Mouse (Mus musculus) gastrocnemius, adult 2 months (tissue): ENCODE measurements around the gene Fam185a. TPM values are rescaled to one million over a fixed set of nuclear protein-coding genes. Genes with fewer than 3 reads are reported as not detected.

Experiments used
- DNase-seq: peaks from one replicate; pipeline ENCODE4 v3.0.0; 2022
- H3K27ac ChIP-seq: fragments of 200-600 bp; 2 replicates; pipeline ENCODE4 v1.8.1; 2022; ENCODE audit warnings: mild to moderate bottlenecking
- H3K4me3 ChIP-seq: fragments of 200-600 bp; 2 replicates; pipeline ENCODE4 v1.8.1; 2022; ENCODE audit warnings: mild to moderate bottlenecking, moderate library complexity
- CTCF ChIP-seq: fragments of 200-600 bp; IDR thresholded peaks from 2 replicates; pipeline ENCODE4 v1.8.1; 2022; ENCODE audit warnings: antibody characterized with exemption, mild to moderate bottlenecking, moderate library complexity
- intact Hi-C: fragments of 180-260 bp; cut with DNase I; formaldehyde crosslinking; loops from one replicate; pipeline ENCODE4 v1.15.1; 2025
- total RNA-seq, 2 experiments: library from RNA; stranded (reverse); gene quantifications; 2 replicates each; pipeline ENCODE4 v1.2.3; 2021

Gene Fam185a
- total RNA-seq, 2 experiments from 2014 or later, result 9.4 to 11.0 TPM

GRCm38 (mm10) chr5:21487306-21487705 is 62.5 kb downstream of the Fam185a start:
- peak overlapping the region; percentile 51; the same call in 1 of the 2 replicates for H3K27ac ChIP-seq
- intact Hi-C loops, result loop anchor here (5.0 kb wide), 1 partner anchor 45 kb away; no protein-coding TSS in a partner anchor
- TF ChIP-seq CTCF, result no peak
- DNase-seq, result no peak
- H3K4me3 ChIP-seq, result no peak overlapping the region

GRCm38 (mm10) chr5:21487716-21488115 is 63.0 kb downstream of the Fam185a start:
- Histone ChIP-seq H3K4me3 (no peak overlapping the region), H3K27ac (peak overlapping the region; percentile 48; the same call in 1 of the 2 replicates)
- peak; percentile 65 for DNase-seq
- intact Hi-C loops, result loop anchor here (5.0 kb wide), 1 partner anchor 45 kb away; no protein-coding TSS in a partner anchor
- TF ChIP-seq CTCF, result no peak

- TF ChIP-seq CTCF, result no peak
- intact Hi-C loops, result loop anchor here (5.0 kb wide), 1 partner anchor 46 kb away; no protein-coding TSS in a partner anchor
- no peak overlapping the region for H3K4me3 ChIP-seq
Observed at GRCm38 (mm10) chr5:21488506-21488905, 63.7 kb downstream of the Fam185a start.

GRCm38 (mm10) chr5:21489135-21489534 is 64.4 kb downstream of the Fam185a start:
- intact Hi-C loops, result loop anchor here (5.0 kb wide), 1 partner anchor 47 kb away; no protein-coding TSS in a partner anchor
- H3K4me3 ChIP-seq, result no peak overlapping the region
- TF ChIP-seq CTCF, result no peak
- DNase-seq, result no peak
- H3K27ac ChIP-seq, result no peak overlapping the region

More at GRCm38 (mm10) chr5:21488506-21488905, 63.7 kb downstream of the Fam185a start:
- no peak for DNase-seq
- peak overlapping the region; percentile 9; the same call in 1 of the 2 replicates for H3K27ac ChIP-seq

GRCm38 (mm10) chr5:21491469-21491868 is 66.7 kb downstream of the Fam185a start:
- intact Hi-C loops, result loop anchor here (10.0 kb wide), 1 partner anchor 73 kb away; no protein-coding TSS in a partner anchor
- TF ChIP-seq CTCF, result no peak
- DNase-seq, result no peak
- Histone ChIP-seq H3K27ac (peak overlapping the region; percentile 1; the same call in 1 of the 2 replicates), H3K4me3 (no peak overlapping the region)

GRCm38 (mm10) chr5:21492213-21492612 is 67.5 kb downstream of the Fam185a start:
- intact Hi-C loops, result loop anchor here (10.0 kb wide), 1 partner anchor 73 kb away; no protein-coding TSS in a partner anchor
- no peak for TF ChIP-seq CTCF
- no peak for DNase-seq
- peak overlapping the region; percentile 64; the same call in 1 of the 2 replicates for H3K27ac ChIP-seq
- H3K4me3 ChIP-seq, result no peak overlapping the region

GRCm38 (mm10) chr5:21493294-21493999 is 68.7 kb downstream of the Fam185a start:
- TF ChIP-seq CTCF, result no peak
- no peak for DNase-seq
- intact Hi-C loops, result loop anchor here (10.0 kb wide), 1 partner anchor 71 kb away; no protein-coding TSS in a partner anchor

GRCm38 (mm10) chr5:21494781-21495180 is 70.0 kb downstream of the Fam185a start:
- intact Hi-C loops, result loop anchor here (10.0 kb wide), 1 partner anchor 70 kb away; no protein-coding TSS in a partner anchor
- no peak overlapping the region for H3K4me3 ChIP-seq
- no peak overlapping the region for H3K27ac ChIP-seq
- TF ChIP-seq CTCF, result no peak
- DNase-seq, result no peak

More at GRCm38 (mm10) chr5:21493294-21493999, 68.7 kb downstream of the Fam185a start:
- no peak overlapping the region for H3K27ac ChIP-seq
- H3K4me3 ChIP-seq, result no peak overlapping the region

GRCm38 (mm10) chr5:21496321-21496720 is 71.6 kb downstream of the Fam185a start:
- Histone ChIP-seq H3K27ac (peak overlapping the region; percentile 64), H3K4me3 (no peak overlapping the region)
- TF ChIP-seq CTCF, result no peak
- intact Hi-C loops, result loop anchor here (10.0 kb wide), 1 partner anchor 68 kb away; no protein-coding TSS in a partner anchor
- DNase-seq, result peak; percentile 66

- Histone ChIP-seq H3K4me3 (no peak overlapping the region), H3K27ac (peak overlapping the region; percentile 64)
- no peak for TF ChIP-seq CTCF
- peak; percentile 66 for DNase-seq
- intact Hi-C loops, result loop anchor here (10.0 kb wide), 1 partner anchor 68 kb away; no protein-coding TSS in a partner anchor
Observed at GRCm38 (mm10) chr5:21496881-21497280, 72.1 kb downstream of the Fam185a start.

- Histone ChIP-seq H3K27ac (no peak overlapping the region), H3K4me3 (no peak overlapping the region)
- no peak for DNase-seq
- intact Hi-C loops, result loop anchor here (10.0 kb wide), 1 partner anchor 66 kb away; no protein-coding TSS in a partner anchor
- TF ChIP-seq CTCF, result no peak
Observed at GRCm38 (mm10) chr5:21498490-21498889, 73.7 kb downstream of the Fam185a start.

- Histone ChIP-seq H3K4me3 (no peak overlapping the region), H3K27ac (no peak overlapping the region)
- no peak for DNase-seq
- TF ChIP-seq CTCF, result no peak
- intact Hi-C loops, result loop anchor here (10.0 kb wide), 1 partner anchor 66 kb away; no protein-coding TSS in a partner anchor
Observed at GRCm38 (mm10) chr5:21498925-21499324, 74.2 kb downstream of the Fam185a start.

- H3K4me3 ChIP-seq, result no peak overlapping the region
- intact Hi-C loops, result no loop called here
- TF ChIP-seq CTCF, result no peak
- H3K27ac ChIP-seq, result no peak overlapping the region
- DNase-seq, result no peak
Observed at GRCm38 (mm10) chr5:21500133-21500532, 75.4 kb downstream of the Fam185a start.
